Mouse (Mus musculus) induced T-regulatory cell, adult 2 months (primary cell): ENCODE results near the gene Stat5a.
A peak's percentile ranks its signal among the peaks of the same experiment; 100 is the strongest.

Source experiments
- DNase-seq: peaks from one replicate; pipeline ENCODE4 v3.0.0-alpha.2; 2012; ENCODE audit warnings: low read depth

The Stat5a gene

GRCm38 (mm10) chr11:100836923-100837702 lies 22.0 kb upstream of the Stat5a start:
- DNase-seq = peak; percentile 76

- DNase-seq = no peak
Measured at GRCm38 (mm10) chr11:100838894-100839293, 20.3 kb upstream of the Stat5a start.

GRCm38 (mm10) chr11:100839523-100839922 lies 19.6 kb upstream of the Stat5a start:
- peak; percentile 66 for DNase-seq

GRCm38 (mm10) chr11:100840866-100841265 lies 18.3 kb upstream of the Stat5a start:
- peak; percentile 87 for DNase-seq

GRCm38 (mm10) chr11:100842025-100842424 lies 17.1 kb upstream of the Stat5a start:
- peak; percentile 89 for DNase-seq

- DNase-seq = peak; percentile 68
Measured at GRCm38 (mm10) chr11:100843070-100843669, 16.0 kb upstream of the Stat5a start.

GRCm38 (mm10) chr11:100844121-100844520 lies 15.0 kb upstream of the Stat5a start:
- peak; percentile 64 for DNase-seq

- DNase-seq = peak; percentile 88
Measured at GRCm38 (mm10) chr11:100845793-100846192, 13.4 kb upstream of the Stat5a start.

GRCm38 (mm10) chr11:100847572-100847971 lies 11.6 kb upstream of the Stat5a start:
- DNase-seq = peak; percentile 70

- peak; percentile 85 for DNase-seq
Measured at GRCm38 (mm10) chr11:100848080-100848479, 11.1 kb upstream of the Stat5a start.

- DNase-seq = peak; percentile 64
Measured at GRCm38 (mm10) chr11:100848789-100849379, 10.3 kb upstream of the Stat5a start.

- DNase-seq = peak; percentile 69
Measured at GRCm38 (mm10) chr11:100849456-100850037, 9.6 kb upstream of the Stat5a start.

- DNase-seq = peak; percentile 93
Measured at GRCm38 (mm10) chr11:100850038-100850777, 8.9 kb upstream of the Stat5a start, which contains the start of gene Stat5b. Gene Stat5b, minus strand, starts transcription at chr11:100850724.

GRCm38 (mm10) chr11:100850778-100851528 lies 8.2 kb upstream of the Stat5a start:
- DNase-seq = peak; percentile 71

GRCm38 (mm10) chr11:100852088-100852487 lies 7.1 kb upstream of the Stat5a start:
- peak; percentile 58 for DNase-seq

- DNase-seq = peak; percentile 55
Measured at GRCm38 (mm10) chr11:100853018-100853417, 6.1 kb upstream of the Stat5a start.

GRCm38 (mm10) chr11:100854268-100854667 lies 4.9 kb upstream of the Stat5a start:
- DNase-seq = no peak

- DNase-seq = no peak
Measured at GRCm38 (mm10) chr11:100855178-100855577, 4.0 kb upstream of the Stat5a start.

- peak; percentile 45 for DNase-seq
Measured at GRCm38 (mm10) chr11:100857960-100858359, 1.2 kb upstream of the Stat5a start.

- peak; percentile 67 for DNase-seq
Measured at GRCm38 (mm10) chr11:100859579-100860075, 476 bp downstream of the Stat5a start.
